In genomic region chr7:81565381-81566055, GRCm38 (mm10) we compare ENCODE assay signal across 12 mouse cellular contexts. TPM values are rescaled to one million over a fixed set of nuclear protein-coding genes. Genes with fewer than 3 reads are reported as not detected.
DNase-seq lines count a peak whose midpoint lies in the region; ATAC-seq and TF ChIP-seq lines count a peak whose summit lies in the region.
"Had no signal": no experiment of that assay in that cellular context is flagged by ENCODE, and none has a peak within 500 bp of the region (broad histone marks: within the 10 kb centered on the region; RNA-seq: fewer than 3 reads in every experiment).

No protein-coding gene starts in this region.

- no peak for TF ChIP-seq CTCF in heart, adult 2 months (IDR thresholded peaks at IDR 0.05)
- TF ChIP-seq CTCF in brain, embryonic 14.5 days (IDR thresholded peaks at IDR 0.05; ENCODE audit: borderline replicate concordance, extremely low read depth, insufficient read depth, insufficient read length): no peak

- peak overlapping the region; percentile 52 for H3K9ac ChIP-seq in heart, adult 2 months (ENCODE audit: low read depth, low read length)
- no peak overlapping the region for H3K9ac ChIP-seq in forebrain, embryonic 15.5 days (replicated peaks)
- H3K9ac ChIP-seq: liver, embryonic 13.5 days; neural tube, embryonic 12.5 days had no signal

- no peaks in the 10 kb centered on the region for H3K27me3 ChIP-seq in heart, adult 2 months (ENCODE audit: control insufficient read depth, insufficient read depth, low read length)
- no peaks in the 10 kb centered on the region for H3K27me3 ChIP-seq in forebrain, embryonic 15.5 days
- H3K27me3 ChIP-seq: liver, embryonic 13.5 days; neural tube, embryonic 12.5 days had no signal

- DNase-seq in heart, adult 2 months: peak; percentile 20 to 24
- no peak for DNase-seq in heart, postnatal 4 days
- DNase-seq in brain, embryonic 14.5 days (ENCODE audit: low read depth): peak; percentile 84
- DNase-seq in left cerebral cortex, postnatal 14 days (ENCODE audit: low spot score in 2 of 2): peak; percentile 13 to 17
- DNase-seq in kidney, postnatal 14 days: no peak
- no peak for DNase-seq in urinary bladder, adult 18-20 months (ENCODE audit: low spot score in 2 of 2)
- no peak for DNase-seq in thymus, postnatal 10 days (ENCODE audit: low spot score in 2 of 2)
- DNase-seq: gastrocnemius, postnatal 10 days; liver, embryonic 13.5 days; thymus, postnatal 36 days had no signal

- peak; percentile 41; the same call in 1 of the 2 replicates for TF ChIP-seq POLR2A in heart, adult 2 months (IDR thresholded peaks at IDR 0.05; ENCODE audit: insufficient read depth, low read depth, low read length)
- TF ChIP-seq POLR2A in brain, embryonic 14.5 days (IDR thresholded peaks at IDR 0.05; ENCODE audit: borderline replicate concordance, extremely low read depth, insufficient read depth, insufficient read length, poor library complexity, severe bottlenecking): no peak

- H3K27ac ChIP-seq in heart, adult 2 months: peak overlapping the region; percentile 91
- peak overlapping the region; percentile 81 for H3K27ac ChIP-seq in forebrain, embryonic 15.5 days (replicated peaks)
- H3K27ac ChIP-seq: liver, embryonic 13.5 days; neural tube, embryonic 12.5 days had no signal

- H3K36me3 ChIP-seq in heart, adult 2 months (ENCODE audit: control insufficient read depth, insufficient read depth, low read length): no peaks in the 10 kb centered on the region; the same call in 1 of the 2 replicates
- H3K36me3 ChIP-seq in forebrain, embryonic 15.5 days: no peaks in the 10 kb centered on the region
- H3K36me3 ChIP-seq: liver, embryonic 13.5 days; neural tube, embryonic 12.5 days had no signal

- intact Hi-C loops in heart, adult 2 months (cut with DNase I): no loop called here
- intact Hi-C loops in left cerebral cortex, postnatal 14 days (cut with DNase I): no loop called here

- H3K4me2 ChIP-seq in forebrain, embryonic 15.5 days (replicated peaks): no peak overlapping the region
- H3K4me2 ChIP-seq: liver, embryonic 13.5 days; neural tube, embryonic 12.5 days had no signal

- peak overlapping the region; percentile 47 for H3K4me3 ChIP-seq in heart, adult 2 months
- H3K4me3 ChIP-seq in forebrain, embryonic 15.5 days: no peak overlapping the region
- H3K4me3 ChIP-seq: liver, embryonic 13.5 days; neural tube, embryonic 12.5 days had no signal

- no peaks in the 10 kb centered on the region for H3K9me3 ChIP-seq in forebrain, embryonic 15.5 days
- H3K9me3 ChIP-seq: liver, embryonic 13.5 days; neural tube, embryonic 12.5 days had no signal

- no peaks in the 10 kb centered on the region; the same call in 1 of the 2 replicates for H3K4me1 ChIP-seq in heart, adult 2 months (ENCODE audit: control insufficient read depth, insufficient read depth, low read length)
- H3K4me1 ChIP-seq in forebrain, embryonic 15.5 days: peaks cover 10% of the 10 kb centered on the region
- H3K4me1 ChIP-seq: neural tube, embryonic 12.5 days had no signal

- H3K79me2 ChIP-seq in heart, adult 2 months (replicated peaks; ENCODE audit: control insufficient read depth, insufficient read depth, low read length): no peaks in the 10 kb centered on the region

- 47% methylated on average over 7 of the region's 7 CpGs for WGBS in heart, adult 2 months
- WGBS in forebrain, embryonic 15.5 days: 56% methylated on average over 7 of the region's 7 CpGs

- TF ChIP-seq EP300 in heart, adult 2 months (IDR thresholded peaks at IDR 0.05; ENCODE audit: insufficient read depth, low read depth, low read length): no peak

- ATAC-seq in forebrain, embryonic 15.5 days (replicated peaks): peak; percentile 85

RNA-seq across cellular contexts. Expression of gene Fsd2, which starts 1.2 kb away (rescaled TPM):
- 100 to 1,000 TPM; 304 to 322 TPM for total RNA-seq in heart, adult 2 months (2021)
- 85.7 and 184 TPM in 2 replicates for polyA plus RNA-seq in heart, adult 2 months (2012; rRNA removed)
- 100 to 1,000 TPM; 199 to 200 TPM for total RNA-seq in heart, postnatal 4 days (2021)
- 0.14 and 0.18 TPM in 2 replicates for polyA plus RNA-seq in brain, embryonic 14.5 days (2012; rRNA removed)
- polyA plus RNA-seq in forebrain, embryonic 15.5 days (2015; fragmentation: Nextera tagmentation; extraction: Ambion mirVana): 0.31 and 0.34 TPM in 2 replicates
- total RNA-seq in left cerebral cortex, postnatal 14 days (2021): under 1 TPM in 1 of 2 experiments, not detected in 1; 0.24 TPM

RNA-seq across cellular contexts. Expression of gene Whamm, which starts 5.5 kb away (rescaled TPM):
- total RNA-seq in heart, adult 2 months (2021): 1 to 10 TPM; 7.2 to 7.8 TPM
- 7.7 and 9.2 TPM in 2 replicates for polyA plus RNA-seq in heart, adult 2 months (2012; rRNA removed)
- total RNA-seq in heart, postnatal 4 days (2021): 1 to 10 TPM; 8.3 to 8.4 TPM
- polyA plus RNA-seq in brain, embryonic 14.5 days (2012; rRNA removed): 14.9 and 16.1 TPM in 2 replicates
- 5.7 and 7.6 TPM in 2 replicates for polyA plus RNA-seq in forebrain, embryonic 15.5 days (2015; fragmentation: Nextera tagmentation; extraction: Ambion mirVana)
- 10 to 100 TPM; 15.4 to 15.5 TPM for total RNA-seq in left cerebral cortex, postnatal 14 days (2021)

Comparison
In these comparisons a context has a peak if more than half of its experiments do, and no peak if none do; other contexts are left out.
1. DNase-seq: peak in heart, adult 2 months (2 of 2), brain, embryonic 14.5 days (single experiment) and left cerebral cortex, postnatal 14 days (2 of 2); none in heart, postnatal 4 days (single experiment), kidney, postnatal 14 days (single experiment), urinary bladder, adult 18-20 months (0 of 2) and thymus, postnatal 10 days (0 of 2).
2. RNA of gene Fsd2, which starts 1.2 kb away (total RNA-seq): 304 to 322 TPM in heart, adult 2 months and 199 to 200 TPM in heart, postnatal 4 days; 0.24 TPM in left cerebral cortex, postnatal 14 days; every median in the first group is over 100 times any median in the second.